Mouse (Mus musculus) bone marrow macrophage, adult 2 months (primary cell): ENCODE results near the gene Tspan32.

ENCODE experiments used
- CTCF ChIP-seq: IDR thresholded peaks from 2 replicates; pipeline ENCODE4 v1.5.1; 2012; ENCODE audit warnings: low read depth, mild to moderate bottlenecking, low read length, moderate library complexity
- POLR2A ChIP-seq: IDR thresholded peaks from 2 replicates; pipeline ENCODE4 v1.6.1; 2012; ENCODE audit warnings: mild to moderate bottlenecking, low read depth, low read length, borderline replicate concordance

DNA sequence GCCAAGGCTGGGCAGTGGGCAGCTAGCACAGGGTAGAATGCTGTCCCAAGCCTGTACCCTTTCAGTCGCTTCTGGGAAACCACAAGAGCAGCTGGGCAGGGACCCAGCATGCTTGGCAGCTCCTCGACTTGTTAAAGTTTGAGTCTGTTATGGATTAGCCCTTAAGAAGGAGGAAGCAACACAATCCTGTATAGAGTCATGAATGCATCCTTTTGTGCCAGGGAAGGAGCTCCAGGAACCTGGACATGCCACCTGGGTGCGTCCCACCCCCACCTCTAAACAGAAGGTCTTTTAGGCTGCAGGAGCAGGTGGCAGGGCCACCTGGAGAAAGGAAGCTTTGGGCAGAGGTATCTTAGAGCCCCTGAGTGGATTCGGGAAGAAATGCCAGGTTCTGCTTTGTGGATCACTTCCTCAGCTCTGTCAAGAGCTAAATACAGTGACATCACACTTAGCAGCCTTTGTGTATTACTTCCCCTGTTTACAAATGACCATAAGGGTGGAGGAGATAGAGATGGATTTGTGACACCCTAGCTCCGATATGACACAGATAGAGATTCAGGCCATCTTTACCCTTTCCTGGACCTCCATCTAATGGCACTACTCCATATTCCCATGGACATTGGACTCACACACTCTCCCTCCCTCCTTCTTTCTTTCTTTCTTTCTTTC lies 54.5 kb downstream of the Tspan32 start:
- TF ChIP-seq CTCF (0 out of 2 replicates have a peak, but pooled peaks have one; percentile 31), POLR2A (no peak)
